Mouse (Mus musculus): ENCODE data around the gene Ndufs5.

- TF ChIP-seq POLR2A (IDR thresholded peaks at IDR 0.05; ENCODE audit: low read depth, low read length) (no peak), CTCF (IDR thresholded peaks at IDR 0.05; ENCODE audit: extremely low read depth, insufficient read length, insufficient replicate concordance, low read depth, low read length) (no peak)
These were observed 10.7 kb downstream of the Ndufs5 start for GRCm38 (mm10) chr4:123707340-123707739.

Measured in small intestine, adult 2 months (tissue).